Mouse (Mus musculus): ENCODE measurements at regions not wholly inside any gene's neighbourhood (a gene's known extent, or its start where the extent isn't known, plus 50 kb on each side); places are given as distances from the start of the nearest gene placed in this dataset.

DNA sequence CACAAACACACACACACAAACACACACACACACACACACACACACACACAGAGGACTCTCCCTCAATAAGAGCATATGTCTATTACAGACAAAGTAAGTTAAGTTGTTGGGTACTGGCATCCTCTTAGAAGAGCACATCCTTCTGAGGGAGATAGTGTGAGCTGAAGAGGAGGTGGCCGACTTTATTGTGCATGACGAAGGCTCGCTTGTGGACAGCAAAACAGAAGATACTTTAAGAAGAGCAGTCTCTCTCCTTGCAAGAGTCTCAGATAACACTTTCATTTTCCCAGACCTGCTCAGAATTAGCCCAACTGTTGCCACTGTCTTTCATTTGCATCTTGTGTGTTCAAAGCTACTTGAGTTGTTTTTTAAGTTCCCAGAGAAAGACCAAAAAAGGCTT, 158.6 kb upstream of the Cdkn2b start:
- no peak for TF ChIP-seq POLR2A (IDR thresholded peaks at IDR 0.05; ENCODE audit: control insufficient read depth, low read depth, low read length)
- no peak for TF ChIP-seq CTCF (IDR thresholded peaks at IDR 0.05; ENCODE audit: control insufficient read depth, insufficient read depth, insufficient replicate concordance, low read depth, low read length)
